Mouse (Mus musculus) spleen, postnatal 14 days (tissue): ENCODE measurements around the gene Ldhc.

Experiments
- DNase-seq, 2 experiments: peaks; one replicate each; pipeline ENCODE4 v3.0.0; 2021 to 2022; ENCODE audit warnings: low spot score in 2 of 2

Gene Ldhc

DNA sequence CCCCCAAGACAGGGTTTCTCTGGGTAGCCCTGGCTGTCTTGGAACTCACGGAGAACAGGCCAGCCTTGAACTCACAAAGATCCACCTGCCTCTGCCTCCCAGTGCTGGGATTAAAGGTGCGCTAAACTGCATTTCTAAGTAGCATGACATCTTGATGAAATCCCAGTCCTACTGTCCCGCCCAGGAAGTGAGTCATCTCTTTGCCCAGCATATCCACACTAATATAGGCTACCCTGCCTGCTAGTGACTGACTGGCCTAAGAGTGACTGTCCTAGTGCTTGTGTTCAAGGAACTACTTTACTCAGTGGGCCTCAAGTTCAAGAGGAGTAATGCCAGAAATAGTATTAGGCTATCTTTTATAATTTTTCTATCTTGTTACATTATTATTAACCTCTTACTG is 55.4 kb downstream of the Ldhc start:
- no peak for DNase-seq

DNA sequence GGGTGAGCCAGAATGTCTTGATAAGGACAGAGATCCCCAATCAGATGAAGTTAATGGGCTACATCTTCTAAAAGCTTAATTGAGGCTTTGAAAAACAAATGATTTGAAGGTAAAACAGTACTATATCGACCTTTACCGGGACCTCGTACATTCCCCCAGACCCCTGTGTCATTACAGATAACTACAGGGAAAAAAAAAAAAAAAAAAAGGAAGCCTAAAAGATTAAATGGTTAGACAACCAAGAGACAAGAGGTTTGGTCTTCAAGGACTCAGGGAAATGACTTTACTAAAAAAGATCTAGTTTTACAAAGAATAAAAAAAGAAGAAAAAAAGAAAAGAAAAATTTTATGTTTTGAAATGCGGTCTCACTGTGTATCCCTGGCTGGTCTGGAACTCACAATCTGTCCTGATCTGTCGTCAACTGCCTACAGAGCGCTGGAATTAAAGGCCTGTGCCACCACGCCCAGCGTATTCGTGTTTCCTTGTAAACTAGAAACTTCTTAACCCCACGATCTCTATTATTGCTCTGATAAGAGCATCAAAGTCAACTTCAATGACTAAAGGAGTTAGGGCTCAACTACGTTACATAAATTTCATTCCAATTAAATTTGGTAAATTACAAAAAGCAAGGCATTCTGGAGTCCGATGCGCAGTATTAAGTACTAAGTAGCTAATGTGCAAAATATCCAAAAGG is 57.8 kb downstream of the Ldhc start:
- DNase-seq = no peak

DNA sequence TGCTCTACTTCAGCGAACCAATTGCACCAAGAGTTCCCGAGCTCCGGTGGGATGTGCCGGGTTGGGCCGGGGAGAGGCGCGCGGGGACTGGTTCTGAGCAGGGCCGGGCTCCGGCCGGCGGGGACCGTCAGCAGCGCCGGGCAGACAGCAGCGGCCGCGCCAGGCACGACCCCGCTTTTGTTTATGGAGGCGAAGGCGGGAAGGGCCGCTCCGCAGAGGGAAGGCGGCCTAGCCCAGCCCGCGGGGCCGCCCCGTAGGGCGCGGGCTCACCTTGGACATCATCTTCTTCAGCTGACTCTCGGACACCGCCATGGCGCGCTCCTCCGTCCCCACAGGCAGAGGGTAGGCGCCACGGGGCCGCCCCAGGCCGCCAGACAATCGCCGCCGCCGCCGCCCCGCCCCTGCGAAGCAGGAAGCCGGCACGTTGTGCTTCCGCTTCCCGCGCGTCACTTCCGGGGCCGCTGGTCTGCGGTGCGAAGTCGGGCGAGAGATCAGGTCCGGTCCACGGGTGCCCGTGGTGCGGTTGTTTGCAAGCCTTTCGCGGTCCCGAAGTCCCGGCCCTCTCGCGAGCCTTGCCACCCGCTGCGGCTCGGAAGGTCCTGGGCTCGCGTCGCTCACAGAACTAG is 58.7 kb downstream of the Ldhc start, which contains the start of gene Tsg101:
Gene Tsg101, minus strand, starts transcription at position 419 of the 626 bp plus-strand sequence.
- peak; percentile 81 to 90 for DNase-seq

DNA sequence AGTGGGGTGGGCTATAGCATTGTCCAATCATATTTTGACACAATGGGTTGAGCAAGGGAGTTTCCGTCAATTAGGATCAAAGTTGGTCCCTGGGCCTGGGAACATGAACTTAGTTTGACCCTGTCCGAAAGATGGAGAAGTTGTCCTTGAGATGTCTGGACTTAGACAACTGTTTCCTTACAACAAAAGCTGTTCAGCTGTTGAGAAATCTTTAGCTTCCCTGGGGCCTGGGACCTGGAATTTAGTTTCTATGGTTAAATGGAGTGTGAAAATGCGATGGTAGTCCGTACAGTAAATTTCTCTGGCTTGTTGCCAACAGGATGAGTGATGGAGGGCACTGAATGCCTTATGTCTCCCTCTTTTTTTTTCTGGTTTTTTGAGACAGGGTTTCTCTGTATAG is 61.1 kb downstream of the Ldhc start:
- no peak for DNase-seq
